Mouse (Mus musculus): ENCODE measurements around the gene Efs.
"Not testable (repeated sequence)": the region's sequence is repeated elsewhere in the genome, so short reads cannot be mapped to it uniquely, and the experiment has no call there.

The Efs gene

GRCm38 (mm10) chr14:54925349-54926342 lies at the start of gene Efs:
Efs (minus strand) TSS chr14:54926126.
- DNase-seq (ENCODE audit: low spot score in 2 of 2): no peak

DNA sequence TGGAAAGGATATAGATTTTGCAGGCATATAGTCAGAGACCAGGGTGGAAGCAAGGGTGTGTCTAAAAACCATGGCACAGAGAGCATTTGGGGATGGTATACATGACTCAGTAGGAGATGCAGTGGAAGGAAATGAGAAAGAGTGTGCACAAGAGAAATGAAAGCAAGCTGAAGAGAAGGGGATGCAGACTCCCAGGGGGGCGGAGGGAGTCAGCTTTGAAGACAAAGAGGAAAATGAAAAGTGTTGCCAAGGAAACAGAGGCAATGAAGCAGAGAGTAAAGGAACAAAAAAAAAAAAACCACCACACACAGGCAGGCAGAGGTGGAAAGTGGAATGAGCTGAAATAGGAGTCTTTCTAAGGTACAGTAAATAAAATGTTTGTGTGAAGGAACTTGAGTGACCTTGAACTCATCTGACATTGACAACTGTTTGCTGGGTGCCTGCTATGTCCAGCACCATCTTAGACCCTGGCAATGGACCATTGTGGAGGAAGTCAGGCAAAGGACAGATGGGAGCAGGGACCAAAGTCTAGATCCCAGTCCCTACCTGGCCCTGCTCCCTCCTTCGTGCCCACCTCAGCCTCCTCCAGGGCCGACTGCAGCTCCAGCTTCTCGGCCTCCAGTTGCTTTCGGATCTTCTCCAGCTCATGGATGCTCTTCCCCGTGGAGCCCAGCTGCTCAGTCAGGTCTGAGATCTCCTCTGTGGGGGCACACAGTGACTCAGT lies 48.3 kb upstream of the Efs start:
- no peak for DNase-seq (ENCODE audit: low spot score in 2 of 2)

DNA sequence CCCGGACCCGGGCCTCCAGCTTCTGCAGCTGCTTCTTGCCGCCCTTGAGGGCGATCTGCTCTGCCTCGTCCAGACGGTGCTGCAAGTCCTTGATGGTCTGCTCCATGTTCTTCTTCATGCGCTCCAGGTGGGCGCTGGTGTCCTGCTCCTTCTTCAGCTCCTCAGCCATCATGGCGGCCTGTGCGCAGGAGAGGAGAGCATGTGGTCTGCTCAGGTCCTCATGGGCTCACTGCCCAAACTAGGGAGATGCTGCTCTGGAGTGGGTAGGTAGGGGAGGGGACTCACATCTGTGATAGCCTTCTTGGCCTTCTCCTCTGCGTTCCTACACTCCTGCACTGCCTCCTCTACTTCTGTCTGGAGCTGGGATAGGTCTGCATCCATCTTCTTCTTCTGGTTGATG lies 46.9 kb upstream of the Efs start:
- not testable (repeated sequence) for DNase-seq (ENCODE audit: low spot score in 2 of 2)

DNA sequence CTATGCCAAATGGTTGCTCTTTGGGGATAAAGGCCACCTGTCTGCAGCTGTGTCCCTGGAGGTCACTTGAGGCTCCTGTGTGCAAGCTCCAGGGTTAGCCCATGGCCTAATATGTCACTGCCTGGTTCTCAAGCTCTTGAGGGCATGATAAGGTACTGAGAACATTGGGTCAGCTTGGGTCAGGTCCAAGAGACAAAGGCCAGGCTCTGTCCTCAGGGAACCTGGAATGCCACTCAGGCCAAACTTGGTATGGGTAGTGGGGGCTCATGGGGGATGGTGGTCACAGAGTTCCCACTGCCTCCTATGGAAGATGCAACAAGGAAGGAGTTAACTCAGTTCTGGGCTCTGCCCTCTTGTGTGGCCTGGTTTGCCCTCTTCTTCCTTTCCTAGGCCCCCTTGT lies 42.4 kb upstream of the Efs start:
- no peak for DNase-seq (ENCODE audit: low spot score in 2 of 2)

DNA sequence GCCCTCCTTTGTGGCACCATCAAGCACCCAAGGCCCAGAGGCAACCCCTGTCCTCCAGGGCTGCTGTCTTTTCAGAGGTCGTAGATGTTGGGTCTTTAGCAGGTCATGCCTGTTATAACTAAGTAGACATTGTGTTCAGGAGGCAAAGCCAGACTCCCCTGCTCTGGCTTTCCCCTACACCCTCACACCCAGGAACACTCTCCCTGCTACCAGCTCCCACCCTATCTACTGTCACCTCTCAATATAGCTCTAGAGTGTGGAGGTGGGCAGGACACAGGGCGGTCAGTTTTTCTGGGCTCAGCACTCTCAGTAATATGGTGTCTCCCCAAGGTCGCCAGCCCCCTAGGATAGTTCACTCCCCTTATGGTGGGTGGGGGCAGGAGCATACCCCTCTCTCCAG lies 41.9 kb upstream of the Efs start:
- no peak for DNase-seq (ENCODE audit: low spot score in 2 of 2)

DNA sequence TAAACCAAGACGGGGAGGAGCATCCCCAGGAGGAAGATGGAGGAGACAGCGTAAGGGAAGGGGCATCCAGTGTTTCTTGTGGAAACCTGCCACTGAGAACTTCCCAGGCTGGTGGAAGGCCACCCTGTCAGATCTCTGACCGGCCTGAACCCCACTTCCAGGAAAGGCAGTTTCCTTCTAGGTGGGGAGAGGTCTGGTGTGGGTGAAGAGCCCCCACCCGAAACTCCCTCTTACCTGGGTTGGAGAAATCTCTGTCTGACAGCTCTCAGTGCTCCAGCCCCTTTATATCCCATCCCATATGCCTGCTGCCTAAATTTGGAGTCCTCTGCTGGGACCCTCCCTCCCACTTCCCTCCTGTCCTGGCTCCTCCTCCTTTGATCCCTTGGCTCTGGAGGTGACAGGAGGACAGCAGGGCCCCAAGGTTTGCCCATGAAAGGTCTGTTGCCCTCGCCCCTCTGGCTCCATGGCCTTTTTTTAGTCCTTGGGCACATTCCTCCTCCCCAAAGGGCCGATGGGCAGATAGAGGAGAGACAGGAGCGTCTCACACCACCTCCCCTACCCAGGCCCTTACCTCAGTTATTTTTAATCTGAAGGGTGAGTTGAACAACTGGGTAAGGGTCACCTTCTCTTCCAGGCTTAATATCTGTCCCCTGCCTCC lies 40.5 kb upstream of the Efs start, which contains the start of gene Myh6:
TSS of gene Myh6 (minus strand) at position 608 of the 658 bp plus-strand sequence.
- no peak for DNase-seq (ENCODE audit: low spot score in 2 of 2)

GRCm38 (mm10) chr14:54965631-54966030 lies 39.7 kb upstream of the Efs start:
- DNase-seq (ENCODE audit: low spot score in 2 of 2): no peak

GRCm38 (mm10) chr14:54965044-54965443 lies 39.1 kb upstream of the Efs start:
- DNase-seq (ENCODE audit: low spot score in 2 of 2): no peak

DNA sequence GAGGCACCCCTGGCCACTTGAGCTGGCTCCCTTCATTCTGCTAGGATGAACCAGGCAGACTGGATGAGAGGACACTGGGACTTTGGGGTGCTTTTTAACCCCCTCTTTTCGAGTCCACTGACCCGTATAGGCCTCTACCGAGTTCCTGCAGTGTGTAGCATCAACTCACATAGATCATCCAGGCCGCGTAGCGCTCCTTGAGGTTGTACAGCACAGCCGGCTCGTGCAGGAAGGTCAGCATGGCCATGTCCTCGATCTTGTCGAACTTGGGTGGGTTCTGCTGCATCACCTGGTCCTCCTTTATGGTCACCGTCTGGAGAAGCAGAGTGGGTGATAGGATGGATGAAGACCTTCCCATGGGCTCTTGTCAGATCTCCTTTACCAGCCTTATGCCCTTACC lies 37.8 kb upstream of the Efs start:
- no peak for DNase-seq (ENCODE audit: low spot score in 2 of 2)

- DNase-seq (ENCODE audit: low spot score in 2 of 2): no peak
Observed at GRCm38 (mm10) chr14:54962714-54963113, 36.8 kb upstream of the Efs start.

- no peak for DNase-seq (ENCODE audit: low spot score in 2 of 2)
Observed at GRCm38 (mm10) chr14:54961487-54961886, 35.6 kb upstream of the Efs start.

GRCm38 (mm10) chr14:54960769-54961168 lies 34.8 kb upstream of the Efs start:
- no peak for DNase-seq (ENCODE audit: low spot score in 2 of 2)

GRCm38 (mm10) chr14:54959853-54960613 lies 34.1 kb upstream of the Efs start:
- DNase-seq (ENCODE audit: low spot score in 2 of 2): not testable (repeated sequence)

DNA sequence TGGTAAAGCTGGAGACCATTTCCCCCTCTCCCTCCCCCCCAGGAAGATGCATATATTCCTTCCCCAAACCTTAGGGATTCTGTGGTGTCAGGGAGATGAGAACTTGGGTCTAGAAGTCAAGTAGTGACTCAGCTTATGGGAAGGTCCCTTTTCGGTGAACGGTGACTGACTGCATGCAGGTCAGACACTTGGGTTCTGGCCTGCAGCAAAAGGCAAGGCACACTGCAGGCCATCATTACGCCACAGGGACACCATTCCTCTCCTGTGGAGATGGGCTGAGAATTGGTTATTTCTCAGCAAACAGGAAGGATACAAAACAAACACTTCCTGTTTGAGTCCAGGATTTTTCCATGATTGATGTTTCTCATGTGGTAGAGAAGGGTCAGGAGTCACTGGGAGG lies 33.3 kb upstream of the Efs start:
- no peak for DNase-seq (ENCODE audit: low spot score in 2 of 2)

- DNase-seq (ENCODE audit: low spot score in 2 of 2): no peak
Observed at GRCm38 (mm10) chr14:54958503-54958902, 32.6 kb upstream of the Efs start.

DNA sequence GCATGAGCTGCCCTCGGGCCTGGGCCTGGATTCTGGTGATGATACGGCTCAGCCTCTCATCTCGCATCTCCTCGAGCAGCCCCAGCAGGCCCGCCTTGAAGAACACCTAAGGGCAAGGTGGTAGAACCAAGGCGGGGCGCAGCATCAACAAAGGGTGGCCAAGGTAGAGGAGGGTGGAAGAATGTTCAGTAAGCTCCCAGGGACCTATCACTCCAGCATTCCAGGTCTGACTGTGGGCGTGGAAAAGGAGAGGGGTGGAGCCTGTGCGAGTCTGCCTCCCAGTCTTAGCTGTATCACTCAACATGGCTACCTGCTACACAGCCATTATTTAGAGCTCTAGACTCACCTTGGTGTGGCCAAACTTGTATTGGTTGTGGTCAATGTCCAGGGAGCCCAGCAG lies 30.6 kb upstream of the Efs start:
- DNase-seq (ENCODE audit: low spot score in 2 of 2): no peak

GRCm38 (mm10) chr14:54955481-54955880 lies 29.6 kb upstream of the Efs start:
- DNase-seq (ENCODE audit: low spot score in 2 of 2): no peak

DNA sequence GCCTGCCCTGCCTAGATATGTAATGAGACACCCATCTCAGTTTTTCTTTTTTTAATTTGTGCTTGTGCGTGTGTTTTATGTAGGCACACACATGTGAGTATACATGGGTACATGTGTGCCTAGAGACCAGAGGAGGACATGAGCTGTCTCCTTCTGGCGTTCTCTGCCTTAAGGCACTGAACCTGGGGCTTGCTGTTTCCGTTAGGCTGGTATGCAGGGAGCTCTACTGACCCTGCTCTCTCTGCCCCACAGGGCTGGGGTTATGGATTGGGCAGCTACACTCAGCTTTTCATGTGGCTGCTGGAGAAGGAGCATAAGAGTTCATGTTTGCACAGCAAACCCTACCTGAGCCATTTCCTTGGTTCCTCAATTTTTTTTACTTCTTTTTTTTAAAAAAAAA lies 28.5 kb upstream of the Efs start:
- DNase-seq (ENCODE audit: low spot score in 2 of 2): no peak

DNA sequence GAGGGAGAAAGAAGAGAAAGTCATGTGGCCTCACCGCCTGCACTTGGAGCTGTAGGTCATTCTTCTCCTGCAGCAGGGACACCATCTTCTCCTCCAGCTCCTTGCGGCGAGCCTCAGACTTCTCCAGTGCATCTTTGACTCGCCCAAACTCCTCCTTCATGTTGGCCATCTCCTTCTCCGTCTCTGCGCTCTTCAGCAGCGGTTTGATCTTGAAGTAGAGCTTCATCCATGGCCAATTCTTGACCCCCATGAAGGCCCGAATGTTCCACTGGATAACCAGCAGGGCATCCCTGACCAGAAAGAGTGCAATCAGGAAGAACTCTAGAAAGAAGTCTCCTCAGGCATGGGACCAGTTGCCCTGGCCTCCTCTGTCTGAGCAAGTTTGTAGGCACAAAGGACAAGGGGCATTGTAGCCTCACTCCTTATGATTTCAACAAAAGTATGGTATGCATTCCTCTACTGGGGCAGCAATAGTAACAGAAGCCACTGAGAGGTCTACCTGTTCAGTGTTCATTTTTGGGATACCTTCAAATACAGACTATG lies 27.8 kb upstream of the Efs start:
- DNase-seq (ENCODE audit: low spot score in 2 of 2): no peak

DNA sequence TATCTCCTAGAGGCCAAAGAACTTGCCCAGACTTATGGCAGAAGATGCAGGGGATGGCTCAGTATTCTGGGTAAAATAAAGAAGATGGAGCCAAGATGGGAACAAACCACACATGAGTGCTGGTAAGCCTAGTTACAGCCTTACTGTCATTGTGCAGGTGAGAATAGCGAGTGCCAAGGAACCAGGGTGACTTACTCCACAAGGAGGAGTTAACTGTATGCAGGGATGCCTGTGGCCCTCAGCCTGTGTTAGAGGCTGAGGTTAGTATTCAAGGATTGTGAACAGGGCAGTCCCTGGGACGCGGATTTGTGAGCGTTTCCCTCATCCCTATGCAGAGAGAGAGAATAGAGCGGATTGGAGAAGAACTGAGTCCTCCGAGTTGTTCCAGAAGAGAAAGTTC lies 25.7 kb upstream of the Efs start:
- DNase-seq (ENCODE audit: low spot score in 2 of 2): no peak

DNA sequence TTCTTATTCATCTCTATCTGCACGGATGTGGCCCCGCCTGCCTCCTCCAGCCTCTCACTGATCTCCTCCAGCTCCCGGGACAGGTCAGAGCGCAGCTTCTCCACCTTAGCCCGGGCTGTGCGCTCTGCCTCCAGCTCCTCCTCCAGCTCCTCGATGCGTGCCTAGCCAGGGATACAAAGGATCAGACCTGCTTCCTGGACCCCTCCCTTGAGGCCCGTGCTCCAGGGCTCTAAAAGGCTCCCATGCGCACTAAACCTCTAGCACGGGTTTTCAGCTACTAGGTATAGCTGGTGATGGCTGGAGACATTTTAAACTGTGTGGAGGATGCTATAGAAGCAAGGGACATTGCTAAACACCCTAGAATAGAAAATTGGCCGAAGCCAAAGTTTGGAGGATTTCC lies 24.6 kb upstream of the Efs start:
- no peak for DNase-seq (ENCODE audit: low spot score in 2 of 2)

Data from natural killer cell, adult 2 months (primary cell).